In genomic region chr4:137730134-137730533, GRCm38 (mm10) we compare ENCODE assay signal across 8 mouse cellular contexts.
DNase-seq lines count a peak whose midpoint lies in the region; ATAC-seq and TF ChIP-seq lines count a peak whose summit lies in the region.

No protein-coding gene starts in this region.

- no peak overlapping the region for H3K4me3 ChIP-seq in kidney, adult 2 months (ENCODE audit: insufficient read depth, low read depth, low read length)
- H3K4me3 ChIP-seq in limb, embryonic 10.5 days: no peak overlapping the region
- H3K4me3 ChIP-seq in midbrain, embryonic 15.5 days: no peak overlapping the region

- no peak overlapping the region for H3K9ac ChIP-seq in midbrain, embryonic 15.5 days

- DNase-seq in adrenal gland, postnatal 36 days: peak; percentile 93
- peak; percentile 85 for DNase-seq in embryo, embryonic 11.5 days (ENCODE audit: low read depth, low spot score)
- peak; percentile 82 to 83 for DNase-seq in gastrocnemius, postnatal 36 days
- DNase-seq in kidney, adult 2 months: peak; percentile 90
- DNase-seq in limb, embryonic 10.5 days (ENCODE audit: low spot score): peak; percentile 97
- peak; percentile 67 to 87 for DNase-seq in spleen, adult 18-20 months

- TF ChIP-seq POLR2A in kidney, adult 2 months (IDR thresholded peaks at IDR 0.05; ENCODE audit: low read depth, low read length): no peak

- peak; percentile 99 for TF ChIP-seq CTCF in kidney, adult 2 months (conservative IDR thresholded peaks at IDR 0.05; ENCODE audit: insufficient read depth, insufficient read length, low read depth, low read length)

- no peaks in the 10 kb centered on the region for H3K9me3 ChIP-seq in limb, embryonic 10.5 days (replicated peaks)
- no peaks in the 10 kb centered on the region for H3K9me3 ChIP-seq in midbrain, embryonic 15.5 days

- 15% methylated on average over 3 of the region's 3 CpGs for WGBS in kidney, adult 2 months
- 22% methylated on average over 3 of the region's 3 CpGs for WGBS in limb, embryonic 10.5 days
- WGBS in midbrain, embryonic 15.5 days: 16% methylated on average over 3 of the region's 3 CpGs

- intact Hi-C loops in gastrocnemius, postnatal 36 days (cut with DNase I): loop anchor here (1.0 to 5.0 kb wide), 3 partner anchors 66 to 217 kb away; partner anchors contain the start of gene Alpl

- no peaks in the 10 kb centered on the region for H3K4me1 ChIP-seq in kidney, adult 2 months (ENCODE audit: control insufficient read depth, insufficient read depth, low read length)
- H3K4me1 ChIP-seq in limb, embryonic 10.5 days: peaks cover 36% of the 10 kb centered on the region
- peaks cover 37% of the 10 kb centered on the region for H3K4me1 ChIP-seq in midbrain, embryonic 15.5 days

- H3K27me3 ChIP-seq in kidney, adult 2 months (replicated peaks; ENCODE audit: control insufficient read depth, insufficient read depth, low read length): no peaks in the 10 kb centered on the region
- H3K27me3 ChIP-seq in limb, embryonic 10.5 days (ENCODE audit: low read depth, poor library complexity, severe bottlenecking): peaks cover 59% of the 10 kb centered on the region
- H3K27me3 ChIP-seq in midbrain, embryonic 15.5 days (replicated peaks): 0 out of 2 replicates have a peak, but pooled peaks cover 9% of the 10 kb centered on the region

- H3K4me2 ChIP-seq in midbrain, embryonic 15.5 days: no peak overlapping the region

- H3K27ac ChIP-seq in kidney, adult 2 months (ENCODE audit: insufficient read depth, low read depth, low read length): no peak overlapping the region
- no peak overlapping the region for H3K27ac ChIP-seq in limb, embryonic 10.5 days
- H3K27ac ChIP-seq in midbrain, embryonic 15.5 days: no peak overlapping the region

- peak; percentile 63 for ATAC-seq in midbrain, embryonic 15.5 days (replicated peaks)
- ATAC-seq in activated CD4-positive, CD25-positive, alpha-beta regulatory T cell, adult 4 months: no peak

- H3K36me3 ChIP-seq in kidney, adult 2 months (ENCODE audit: control insufficient read depth, insufficient read depth, low read length): no peaks in the 10 kb centered on the region
- H3K36me3 ChIP-seq in limb, embryonic 10.5 days: no peaks in the 10 kb centered on the region
- H3K36me3 ChIP-seq in midbrain, embryonic 15.5 days (replicated peaks): no peaks in the 10 kb centered on the region
